Mouse (Mus musculus) neural tube, embryonic 15.5 days (tissue): ENCODE data around the gene D16Ertd472e. TPM values are rescaled to one million over a fixed set of nuclear protein-coding genes. Genes with fewer than 3 reads are reported as not detected.
A peak's percentile ranks its signal among the peaks of the same experiment; 100 is the strongest.

ENCODE experiments used
- ATAC-seq: fragments of 200-750 bp; cut with Nextera tagmentation; 2 replicates; pipeline ENCODE4 v1.8.0; 2017; ENCODE audit warnings: mild to moderate bottlenecking, moderate TSS enrichment, moderate library complexity; ENCODE audit not compliant: low FRiP score
- H3K27ac ChIP-seq: fragments of 300-500 bp; sonication (generic); replicated peaks from 2 replicates; pipeline ENCODE4 v1.5.1; 2015; ENCODE audit warnings: mild to moderate bottlenecking, inconsistent platforms
- H3K27me3 ChIP-seq: fragments of 300-500 bp; sonication (generic); replicated peaks from 2 replicates; pipeline ENCODE4 v1.6.1; 2015; ENCODE audit warnings: inconsistent platforms
- H3K36me3 ChIP-seq: fragments of 300-500 bp; sonication (generic); 2 replicates; pipeline ENCODE4 v1.6.1; 2015; ENCODE audit warnings: inconsistent platforms
- H3K4me1 ChIP-seq: fragments of 300-500 bp; sonication (generic); 2 replicates; pipeline ENCODE4 v1.6.1; 2015; ENCODE audit warnings: inconsistent platforms
- H3K4me2 ChIP-seq: fragments of 300-500 bp; sonication (generic); 2 replicates; pipeline ENCODE4 v1.6.1; 2015; ENCODE audit warnings: inconsistent platforms, mild to moderate bottlenecking, moderate library complexity
- H3K4me3 ChIP-seq: fragments of 300-500 bp; sonication (generic); replicated peaks from 2 replicates; pipeline ENCODE4 v1.5.1; 2015; ENCODE audit warnings: mild to moderate bottlenecking, inconsistent platforms
- H3K9ac ChIP-seq: fragments of 300-500 bp; sonication (generic); replicated peaks from 2 replicates; pipeline ENCODE4 v1.6.1; 2015; ENCODE audit warnings: mild to moderate bottlenecking, inconsistent platforms
- H3K9me3 ChIP-seq: fragments of 300-500 bp; sonication (generic); replicated peaks from 2 replicates; pipeline ENCODE4 v1.6.1; 2016; ENCODE audit warnings: inconsistent platforms
- WGBS: fragments of 180-500 bp; shearing (Covaris S2); methylation state at CpG from one replicate; pipeline ENCODE4 v1.1.7; 2015; ENCODE audit warnings: mixed read lengths; 5-methylcytosine and 5-hydroxymethylcytosine counted together
- polyA plus RNA-seq: library from polyadenylated mRNA; unstranded; fragments of >200 nt; fragmentation: Nextera tagmentation; extraction: Ambion mirVana; gene quantifications from 2 replicates; pipeline ENCODE4 v1.2.1, GENCODE M21; 2015

D16Ertd472e gene
- 4.7 and 10.8 TPM in 2 replicates for polyA plus RNA-seq

- WGBS, result under 1% methylated on average over 69 of the region's 70 CpGs
- Histone ChIP-seq H3K36me3 (no peaks in the 10 kb centered on the region), H3K27ac (peak within 1 kb of the TSS; percentile 85), H3K27me3 (no peaks in the 10 kb centered on the region), H3K4me2 (peak within 1 kb of the TSS; percentile 79), H3K9ac (peak within 1 kb of the TSS; percentile 68), H3K9me3 (no peaks in the 10 kb centered on the region), H3K4me1 (peaks cover 18% of the 10 kb centered on the region), H3K4me3 (peak within 1 kb of the TSS; percentile 81)
- peak; percentile 97 for ATAC-seq
Observed at GRCm38 (mm10) chr16:78576478-78577084, at the start of gene D16Ertd472e. TSS of gene D16Ertd472e (minus strand) at chr16:78576708.

DNA sequence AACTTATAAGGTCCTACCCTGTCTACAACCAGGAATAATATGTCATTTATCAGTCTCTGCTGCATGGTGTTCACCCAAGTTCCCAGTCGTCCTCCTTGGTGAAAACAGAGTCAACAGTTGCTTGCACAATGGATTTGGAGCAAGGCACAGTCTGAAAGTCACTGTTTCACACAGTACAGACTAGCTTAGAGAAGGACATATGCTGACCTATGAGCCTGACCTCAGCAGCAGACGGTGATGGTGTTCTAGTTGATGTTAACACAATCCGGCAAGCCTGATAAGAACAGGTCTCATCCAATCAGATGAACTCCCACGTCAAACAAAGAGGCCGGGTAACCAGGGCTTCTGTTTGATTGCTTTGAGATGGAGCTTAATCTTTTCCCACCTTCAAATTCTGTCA, 46.2 kb upstream of the D16Ertd472e start:
- Histone ChIP-seq H3K4me1 (no peaks in the 10 kb centered on the region), H3K27ac (no peak overlapping the region), H3K27me3 (no peaks in the 10 kb centered on the region), H3K4me2 (no peak overlapping the region), H3K4me3 (no peak overlapping the region), H3K9me3 (no peaks in the 10 kb centered on the region), H3K9ac (no peak overlapping the region), H3K36me3 (no peaks in the 10 kb centered on the region)
- WGBS, result 80% methylated on average over 5 of the region's 5 CpGs
- ATAC-seq, result no peak

DNA sequence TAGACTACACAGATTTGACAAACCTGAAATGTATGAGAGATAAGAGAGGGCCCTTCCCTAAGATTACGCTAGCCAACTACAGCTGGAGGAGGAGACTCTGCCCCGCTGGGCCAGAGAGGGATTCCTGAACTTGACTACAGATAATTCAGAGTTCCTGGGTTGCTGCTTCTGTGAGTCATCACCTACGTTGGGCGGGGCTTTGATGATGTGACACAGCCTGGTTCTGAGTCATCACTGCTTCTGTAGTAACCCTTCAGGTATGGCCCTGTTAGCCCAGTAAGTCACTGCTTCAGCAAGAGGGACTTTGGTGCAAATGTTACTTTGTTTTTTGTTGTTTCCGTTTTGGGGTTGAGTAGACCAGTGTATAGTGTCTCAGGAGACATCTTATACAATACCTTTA, 42.9 kb upstream of the D16Ertd472e start:
- Histone ChIP-seq H3K4me1 (no peaks in the 10 kb centered on the region), H3K9me3 (no peaks in the 10 kb centered on the region), H3K4me3 (no peak overlapping the region), H3K9ac (no peak overlapping the region), H3K4me2 (no peak overlapping the region), H3K27me3 (no peaks in the 10 kb centered on the region), H3K36me3 (no peaks in the 10 kb centered on the region), H3K27ac (no peak overlapping the region)
- no peak for ATAC-seq
- 86% methylated on average over 5 of the region's 5 CpGs for WGBS

DNA sequence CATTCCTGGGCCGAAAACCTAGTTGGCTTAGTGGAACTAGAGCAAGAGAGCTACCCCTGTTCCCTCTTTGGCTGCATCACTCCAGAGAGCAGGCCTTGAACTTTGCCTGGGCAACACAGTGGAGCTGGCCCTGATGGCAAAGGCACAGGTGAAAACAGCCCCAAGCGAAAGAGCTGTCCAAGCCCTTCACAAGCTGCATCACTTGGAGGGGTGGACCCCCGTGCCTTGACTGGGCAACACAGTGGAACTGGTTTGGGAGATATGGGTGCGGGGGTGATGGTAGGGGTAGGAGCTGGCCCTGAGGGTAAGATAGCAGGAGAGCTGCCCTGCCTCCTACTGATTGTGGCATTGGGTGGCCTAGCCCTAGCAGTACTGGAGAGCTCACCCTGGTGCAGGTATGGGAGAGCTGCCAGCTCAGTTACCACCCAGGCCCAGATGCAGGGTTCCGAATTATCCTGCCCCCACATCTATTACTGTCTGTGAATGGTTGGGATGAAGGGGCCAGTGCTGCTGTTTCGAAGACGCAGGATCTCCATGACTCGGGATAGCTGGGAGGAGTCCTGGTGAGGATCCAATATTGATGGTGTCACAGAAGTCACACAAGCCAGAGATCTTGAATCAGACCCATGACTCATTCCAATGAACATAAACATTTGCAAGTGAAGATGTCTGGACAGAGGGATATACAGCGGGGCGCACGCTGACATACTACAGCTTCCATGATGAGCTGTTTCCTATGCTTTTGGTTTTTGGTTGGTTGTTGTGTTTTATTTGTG, 41.4 kb upstream of the D16Ertd472e start:
- Histone ChIP-seq H3K9ac (no peak overlapping the region), H3K4me1 (no peaks in the 10 kb centered on the region), H3K9me3 (no peaks in the 10 kb centered on the region), H3K27me3 (no peaks in the 10 kb centered on the region), H3K4me2 (no peak overlapping the region), H3K4me3 (no peak overlapping the region), H3K27ac (no peak overlapping the region), H3K36me3 (no peaks in the 10 kb centered on the region)
- WGBS, result 97% methylated on average over 11 of the region's 11 CpGs
- no peak for ATAC-seq

GRCm38 (mm10) chr16:78606202-78606601, 29.7 kb upstream of the D16Ertd472e start:
- ATAC-seq, result no peak
- Histone ChIP-seq H3K4me3 (no peak overlapping the region), H3K4me2 (no peak overlapping the region), H3K27me3 (no peaks in the 10 kb centered on the region), H3K4me1 (no peaks in the 10 kb centered on the region), H3K36me3 (no peaks in the 10 kb centered on the region), H3K27ac (no peak overlapping the region), H3K9me3 (no peaks in the 10 kb centered on the region; the same call in 1 of the 2 replicates), H3K9ac (no peak overlapping the region)
- WGBS, result 61% methylated on average over 4 of the region's 4 CpGs

- Histone ChIP-seq H3K36me3 (no peaks in the 10 kb centered on the region), H3K27ac (no peak overlapping the region), H3K9ac (no peak overlapping the region), H3K4me3 (no peak overlapping the region), H3K27me3 (no peaks in the 10 kb centered on the region), H3K4me1 (no peaks in the 10 kb centered on the region), H3K4me2 (no peak overlapping the region), H3K9me3 (no peaks in the 10 kb centered on the region; the same call in 1 of the 2 replicates)
- ATAC-seq, result no peak
- WGBS, result 68% methylated on average over 1 of the region's 1 CpGs
Observed at GRCm38 (mm10) chr16:78598919-78599318, 22.4 kb upstream of the D16Ertd472e start.

GRCm38 (mm10) chr16:78596381-78596780, 19.9 kb upstream of the D16Ertd472e start:
- no peaks in the 10 kb centered on the region for H3K4me1 ChIP-seq
- H3K27me3 ChIP-seq, result no peaks in the 10 kb centered on the region
- H3K4me2 ChIP-seq, result no peak overlapping the region
- no peaks in the 10 kb centered on the region for H3K9me3 ChIP-seq
- no peaks in the 10 kb centered on the region for H3K36me3 ChIP-seq
- H3K4me3 ChIP-seq, result no peak overlapping the region
- no peak for ATAC-seq
- H3K27ac ChIP-seq, result no peak overlapping the region
- no peak overlapping the region for H3K9ac ChIP-seq
- 76% methylated on average over 2 of the region's 2 CpGs for WGBS

GRCm38 (mm10) chr16:78595821-78596220, 19.3 kb upstream of the D16Ertd472e start:
- Histone ChIP-seq H3K27me3 (no peaks in the 10 kb centered on the region), H3K36me3 (no peaks in the 10 kb centered on the region), H3K4me2 (no peak overlapping the region), H3K9ac (no peak overlapping the region), H3K4me1 (no peaks in the 10 kb centered on the region), H3K4me3 (no peak overlapping the region), H3K9me3 (no peaks in the 10 kb centered on the region), H3K27ac (no peak overlapping the region)
- no peak for ATAC-seq
- 88% methylated on average over 7 of the region's 7 CpGs for WGBS

GRCm38 (mm10) chr16:78594154-78594553, 17.6 kb upstream of the D16Ertd472e start:
- ATAC-seq, result no peak
- H3K27me3 ChIP-seq, result no peaks in the 10 kb centered on the region
- no peak overlapping the region for H3K9ac ChIP-seq
- H3K36me3 ChIP-seq, result no peaks in the 10 kb centered on the region
- no peak overlapping the region for H3K4me2 ChIP-seq
- H3K27ac ChIP-seq, result no peak overlapping the region
- no peaks in the 10 kb centered on the region for H3K4me1 ChIP-seq
- 74% methylated on average over 3 of the region's 3 CpGs for WGBS
- no peaks in the 10 kb centered on the region for H3K9me3 ChIP-seq
- H3K4me3 ChIP-seq, result no peak overlapping the region

DNA sequence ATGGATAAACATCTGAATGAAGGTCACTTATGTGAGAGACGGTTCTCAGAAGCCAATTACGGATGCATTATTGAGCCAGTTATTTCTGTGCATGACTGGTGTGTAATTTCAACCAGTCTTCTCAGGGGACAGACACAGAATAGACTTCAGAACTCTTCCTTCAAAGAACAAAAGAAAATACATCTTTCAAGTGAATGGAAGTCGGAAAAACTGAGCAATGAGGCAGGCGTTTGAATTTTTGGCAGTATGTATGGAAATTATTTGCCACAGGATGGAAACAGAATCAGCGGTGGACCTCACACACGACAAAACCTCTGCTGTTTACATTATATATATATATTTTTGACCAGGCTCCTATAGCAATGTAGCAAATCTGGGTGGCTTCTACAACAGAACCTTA, 14.6 kb upstream of the D16Ertd472e start:
- no peak overlapping the region for H3K4me2 ChIP-seq
- H3K4me1 ChIP-seq, result no peaks in the 10 kb centered on the region
- no peaks in the 10 kb centered on the region for H3K36me3 ChIP-seq
- no peak overlapping the region for H3K9ac ChIP-seq
- H3K27ac ChIP-seq, result no peak overlapping the region
- H3K4me3 ChIP-seq, result no peak overlapping the region
- H3K9me3 ChIP-seq, result no peaks in the 10 kb centered on the region
- no peaks in the 10 kb centered on the region for H3K27me3 ChIP-seq
- 89% methylated on average over 6 of the region's 6 CpGs for WGBS
- no peak for ATAC-seq

DNA sequence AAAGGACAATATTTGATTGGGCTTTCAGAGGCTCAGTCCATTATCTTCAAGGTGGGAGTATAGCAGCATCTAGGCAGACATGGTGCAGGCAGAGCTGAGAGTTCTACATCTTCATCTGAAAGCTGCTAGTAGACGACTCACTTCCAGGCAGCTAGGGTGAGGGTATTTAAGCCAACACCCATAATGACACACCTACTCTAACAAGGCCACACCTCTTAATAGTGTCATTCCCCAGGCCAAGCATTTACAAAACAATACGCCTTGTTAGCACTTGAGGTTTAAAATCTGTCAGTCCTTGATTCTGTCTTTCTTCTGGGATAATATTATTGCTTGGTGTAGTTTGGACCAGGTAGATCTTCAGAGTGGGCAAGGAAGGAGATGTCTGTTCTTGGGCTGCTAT, 12.3 kb upstream of the D16Ertd472e start:
- Histone ChIP-seq H3K4me3 (no peak overlapping the region), H3K4me2 (no peak overlapping the region), H3K27ac (no peak overlapping the region), H3K36me3 (no peaks in the 10 kb centered on the region), H3K27me3 (no peaks in the 10 kb centered on the region), H3K9me3 (no peaks in the 10 kb centered on the region), H3K9ac (no peak overlapping the region), H3K4me1 (no peaks in the 10 kb centered on the region)
- no peak for ATAC-seq
- 72% methylated on average over 2 of the region's 2 CpGs for WGBS

DNA sequence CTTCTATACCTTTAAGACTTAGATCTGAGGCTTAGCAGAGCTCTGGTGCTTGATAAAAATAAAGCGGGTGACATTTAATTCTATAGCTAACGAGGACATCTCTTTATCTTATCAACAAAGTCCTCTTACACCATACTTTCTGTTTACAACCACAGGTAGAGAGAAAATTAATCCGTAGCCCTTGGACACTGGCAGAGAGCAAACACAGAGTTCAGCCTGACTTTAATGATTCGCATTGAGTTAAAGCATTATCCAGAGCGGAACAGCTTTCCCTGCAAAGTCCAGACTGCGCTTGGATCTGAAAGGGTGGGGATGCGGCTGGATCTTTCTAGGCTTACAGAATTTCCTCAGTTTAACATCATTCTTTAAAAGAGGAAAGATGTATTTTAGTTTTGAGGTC, 10.1 kb upstream of the D16Ertd472e start:
- no peaks in the 10 kb centered on the region for H3K4me1 ChIP-seq
- no peak overlapping the region for H3K4me2 ChIP-seq
- H3K4me3 ChIP-seq, result no peak overlapping the region
- no peaks in the 10 kb centered on the region for H3K9me3 ChIP-seq
- no peak overlapping the region for H3K9ac ChIP-seq
- no peak overlapping the region for H3K27ac ChIP-seq
- no peak for ATAC-seq
- no peaks in the 10 kb centered on the region for H3K36me3 ChIP-seq
- 88% methylated on average over 7 of the region's 7 CpGs for WGBS
- H3K27me3 ChIP-seq, result no peaks in the 10 kb centered on the region
